Mouse (Mus musculus): ENCODE measurements around the gene Zfp575. TPM values are rescaled to one million over a fixed set of nuclear protein-coding genes. Genes with fewer than 3 reads are reported as not detected.
"Not testable (repeated sequence)": the region's sequence is repeated elsewhere in the genome, so short reads cannot be mapped to it uniquely, and the experiment has no call there.

Gene Zfp575
- polyA plus RNA-seq, 1 experiment from 2014 or later, result 3.8 TPM

GRCm38 (mm10) chr7:24619671-24620397, 32.4 kb upstream of the Zfp575 start:
- no peak overlapping the region for H3K4me3 ChIP-seq (ENCODE audit: low read length)
- H3K9ac ChIP-seq (replicated peaks; ENCODE audit: low read length), result no peak overlapping the region
- H3K27me3 ChIP-seq (ENCODE audit: insufficient read depth, low read length), result no peaks in the 10 kb centered on the region
- no peak overlapping the region for H3K27ac ChIP-seq (ENCODE audit: low read length)
- no peak for ATAC-seq (ENCODE audit: low FRiP score, low TSS enrichment)
- H3K36me3 ChIP-seq (ENCODE audit: insufficient read depth, low read length), result 0 out of 2 replicates have a peak, but pooled peaks cover 2% of the 10 kb centered on the region
- H3K9me3 ChIP-seq (ENCODE audit: low read length), result no peaks in the 10 kb centered on the region
- H3K4me2 ChIP-seq (replicated peaks; ENCODE audit: low read depth, low read length), result no peak overlapping the region
- no peaks in the 10 kb centered on the region for H3K4me1 ChIP-seq (ENCODE audit: insufficient read depth, low read length)
- WGBS, result 65% methylated on average over 13 of the region's 13 CpGs

- H3K4me2 ChIP-seq (replicated peaks; ENCODE audit: low read depth, low read length); H3K4me3 ChIP-seq (ENCODE audit: low read length); H3K27me3 ChIP-seq (ENCODE audit: insufficient read depth, low read length); H3K9me3 ChIP-seq (ENCODE audit: low read length); ATAC-seq (ENCODE audit: low FRiP score, low TSS enrichment); H3K4me1 ChIP-seq (ENCODE audit: insufficient read depth, low read length); H3K27ac ChIP-seq (ENCODE audit: low read length); H3K36me3 ChIP-seq (ENCODE audit: insufficient read depth, low read length); H3K9ac ChIP-seq (replicated peaks; ENCODE audit: low read length): not testable (repeated sequence)
- WGBS, result 95% methylated on average over 8 of the region's 8 CpGs
Observed at GRCm38 (mm10) chr7:24618374-24618773, 30.9 kb upstream of the Zfp575 start.

GRCm38 (mm10) chr7:24617763-24618162, 30.3 kb upstream of the Zfp575 start:
- no peak overlapping the region for H3K4me3 ChIP-seq (ENCODE audit: low read length)
- 0 out of 2 replicates have a peak, but pooled peaks cover under 1% of the 10 kb centered on the region for H3K4me1 ChIP-seq (ENCODE audit: insufficient read depth, low read length)
- peaks cover 8% of the 10 kb centered on the region; the same call in 1 of the 2 replicates for H3K27me3 ChIP-seq (ENCODE audit: insufficient read depth, low read length)
- ATAC-seq (ENCODE audit: low FRiP score, low TSS enrichment), result no peak
- H3K36me3 ChIP-seq (ENCODE audit: insufficient read depth, low read length), result 0 out of 2 replicates have a peak, but pooled peaks cover 2% of the 10 kb centered on the region
- WGBS, result 76% methylated on average over 8 of the region's 8 CpGs
- H3K9me3 ChIP-seq (ENCODE audit: low read length), result no peaks in the 10 kb centered on the region
- no peak overlapping the region for H3K27ac ChIP-seq (ENCODE audit: low read length)
- no peak overlapping the region for H3K9ac ChIP-seq (replicated peaks; ENCODE audit: low read length)
- no peak overlapping the region for H3K4me2 ChIP-seq (replicated peaks; ENCODE audit: low read depth, low read length)

- 73% methylated on average over 13 of the region's 13 CpGs for WGBS
- Histone ChIP-seq H3K36me3 (ENCODE audit: insufficient read depth, low read length) (no peaks in the 10 kb centered on the region), H3K9ac (replicated peaks; ENCODE audit: low read length) (no peak overlapping the region), H3K4me1 (ENCODE audit: insufficient read depth, low read length) (peaks cover 26% of the 10 kb centered on the region), H3K9me3 (ENCODE audit: low read length) (no peaks in the 10 kb centered on the region), H3K27ac (ENCODE audit: low read length) (no peak overlapping the region), H3K4me3 (ENCODE audit: low read length) (no peak overlapping the region), H3K4me2 (replicated peaks; ENCODE audit: low read depth, low read length) (no peak overlapping the region), H3K27me3 (ENCODE audit: insufficient read depth, low read length) (peaks cover 36% of the 10 kb centered on the region)
- no peak for ATAC-seq (ENCODE audit: low FRiP score, low TSS enrichment)
Observed at GRCm38 (mm10) chr7:24614816-24615215, 27.4 kb upstream of the Zfp575 start.

GRCm38 (mm10) chr7:24612308-24612910, 25.0 kb upstream of the Zfp575 start:
- H3K9ac ChIP-seq (replicated peaks; ENCODE audit: low read length), result peak overlapping the region; percentile 24

GRCm38 (mm10) chr7:24611709-24612108, 24.3 kb upstream of the Zfp575 start:
- H3K4me1 ChIP-seq (ENCODE audit: insufficient read depth, low read length), result peaks cover 26% of the 10 kb centered on the region
- no peaks in the 10 kb centered on the region for H3K9me3 ChIP-seq (ENCODE audit: low read length)
- peak overlapping the region; percentile 65 for H3K4me3 ChIP-seq (ENCODE audit: low read length)
- H3K4me2 ChIP-seq (replicated peaks; ENCODE audit: low read depth, low read length), result peak overlapping the region; percentile 89
- no peaks in the 10 kb centered on the region for H3K36me3 ChIP-seq (ENCODE audit: insufficient read depth, low read length)
- no peak for ATAC-seq (ENCODE audit: low FRiP score, low TSS enrichment)
- WGBS, result 18% methylated on average over 7 of the region's 7 CpGs
- H3K9ac ChIP-seq (replicated peaks; ENCODE audit: low read length), result peak overlapping the region; percentile 71
- H3K27ac ChIP-seq (ENCODE audit: low read length), result no peak overlapping the region
- peaks cover 43% of the 10 kb centered on the region for H3K27me3 ChIP-seq (ENCODE audit: insufficient read depth, low read length)

More at GRCm38 (mm10) chr7:24612308-24612910, 25.0 kb upstream of the Zfp575 start:
- 3% methylated on average over 27 of the region's 27 CpGs for WGBS
- Histone ChIP-seq H3K27ac (ENCODE audit: low read length) (no peak overlapping the region), H3K27me3 (ENCODE audit: insufficient read depth, low read length) (peaks cover 43% of the 10 kb centered on the region), H3K4me1 (ENCODE audit: insufficient read depth, low read length) (peaks cover 26% of the 10 kb centered on the region), H3K36me3 (ENCODE audit: insufficient read depth, low read length) (no peaks in the 10 kb centered on the region), H3K4me2 (replicated peaks; ENCODE audit: low read depth, low read length) (peak overlapping the region; percentile 89), H3K4me3 (ENCODE audit: low read length) (peak overlapping the region; percentile 27), H3K9me3 (ENCODE audit: low read length) (no peaks in the 10 kb centered on the region)
- no peak for ATAC-seq (ENCODE audit: low FRiP score, low TSS enrichment)

- Histone ChIP-seq H3K9ac (replicated peaks; ENCODE audit: low read length) (peak overlapping the region; percentile 71), H3K36me3 (ENCODE audit: insufficient read depth, low read length) (no peaks in the 10 kb centered on the region), H3K4me3 (ENCODE audit: low read length) (peak overlapping the region; percentile 65), H3K27ac (ENCODE audit: low read length) (peak overlapping the region; percentile 59; the same call in 1 of the 2 replicates), H3K4me2 (replicated peaks; ENCODE audit: low read depth, low read length) (peak overlapping the region; percentile 89), H3K27me3 (ENCODE audit: insufficient read depth, low read length) (peaks cover 43% of the 10 kb centered on the region), H3K4me1 (ENCODE audit: insufficient read depth, low read length) (peaks cover 26% of the 10 kb centered on the region), H3K9me3 (ENCODE audit: low read length) (no peaks in the 10 kb centered on the region)
- under 1% methylated on average over 36 of the region's 36 CpGs for WGBS
- ATAC-seq (ENCODE audit: low FRiP score, low TSS enrichment), result peak; percentile 64
Observed at GRCm38 (mm10) chr7:24610879-24611494, 23.5 kb upstream of the Zfp575 start.

- WGBS, result 3% methylated on average over 26 of the region's 27 CpGs
Observed at GRCm38 (mm10) chr7:24610144-24610878, 22.9 kb upstream of the Zfp575 start, which contains the start of gene Phldb3. TSS of gene Phldb3 (plus strand) at chr7:24610763.

GRCm38 (mm10) chr7:24608561-24608960, 21.1 kb upstream of the Zfp575 start:
- H3K4me2 ChIP-seq (replicated peaks; ENCODE audit: low read depth, low read length), result no peak overlapping the region
- H3K9me3 ChIP-seq (ENCODE audit: low read length), result no peaks in the 10 kb centered on the region
- peaks cover 42% of the 10 kb centered on the region for H3K27me3 ChIP-seq (ENCODE audit: insufficient read depth, low read length)
- H3K4me1 ChIP-seq (ENCODE audit: insufficient read depth, low read length), result peaks cover 26% of the 10 kb centered on the region
- H3K36me3 ChIP-seq (ENCODE audit: insufficient read depth, low read length), result no peaks in the 10 kb centered on the region
- H3K9ac ChIP-seq (replicated peaks; ENCODE audit: low read length), result no peak overlapping the region
- no peak overlapping the region for H3K4me3 ChIP-seq (ENCODE audit: low read length)
- ATAC-seq (ENCODE audit: low FRiP score, low TSS enrichment), result no peak
- no peak overlapping the region for H3K27ac ChIP-seq (ENCODE audit: low read length)
- WGBS, result 78% methylated on average over 8 of the region's 8 CpGs

More at GRCm38 (mm10) chr7:24610144-24610878, 22.9 kb upstream of the Zfp575 start, which contains the start of gene Phldb3:
- Histone ChIP-seq H3K36me3 (ENCODE audit: insufficient read depth, low read length) (no peaks in the 10 kb centered on the region), H3K4me3 (ENCODE audit: low read length) (peak within 1 kb of the TSS; percentile 65), H3K27ac (ENCODE audit: low read length) (peak within 1 kb of the TSS; percentile 59; the same call in 1 of the 2 replicates), H3K9me3 (ENCODE audit: low read length) (no peaks in the 10 kb centered on the region), H3K4me1 (ENCODE audit: insufficient read depth, low read length) (peaks cover 26% of the 10 kb centered on the region), H3K9ac (replicated peaks; ENCODE audit: low read length) (peak within 1 kb of the TSS; percentile 71), H3K27me3 (ENCODE audit: insufficient read depth, low read length) (peaks cover 43% of the 10 kb centered on the region), H3K4me2 (replicated peaks; ENCODE audit: low read depth, low read length) (peak within 1 kb of the TSS; percentile 89)
- ATAC-seq (ENCODE audit: low FRiP score, low TSS enrichment), result peak; percentile 60

All from kidney, embryonic 16.5 days (tissue).